Mouse (Mus musculus) mature B cell (primary cell): ENCODE measurements around the gene Zic1.

Source experiments
- in situ Hi-C: fragments of 300-500 bp; cut with MboI; formaldehyde crosslinking; loops from 2 replicates; pipeline ENCODE4 v1.14.3; 2019

Zic1 gene

GRCm38 (mm10) chr9:91366999-91367811 is 1.6 kb upstream of the Zic1 start:
- in situ Hi-C loops: no loop called here

GRCm38 (mm10) chr9:91366226-91366998 is 802 bp upstream of the Zic1 start:
- in situ Hi-C loops: no loop called here

DNA sequence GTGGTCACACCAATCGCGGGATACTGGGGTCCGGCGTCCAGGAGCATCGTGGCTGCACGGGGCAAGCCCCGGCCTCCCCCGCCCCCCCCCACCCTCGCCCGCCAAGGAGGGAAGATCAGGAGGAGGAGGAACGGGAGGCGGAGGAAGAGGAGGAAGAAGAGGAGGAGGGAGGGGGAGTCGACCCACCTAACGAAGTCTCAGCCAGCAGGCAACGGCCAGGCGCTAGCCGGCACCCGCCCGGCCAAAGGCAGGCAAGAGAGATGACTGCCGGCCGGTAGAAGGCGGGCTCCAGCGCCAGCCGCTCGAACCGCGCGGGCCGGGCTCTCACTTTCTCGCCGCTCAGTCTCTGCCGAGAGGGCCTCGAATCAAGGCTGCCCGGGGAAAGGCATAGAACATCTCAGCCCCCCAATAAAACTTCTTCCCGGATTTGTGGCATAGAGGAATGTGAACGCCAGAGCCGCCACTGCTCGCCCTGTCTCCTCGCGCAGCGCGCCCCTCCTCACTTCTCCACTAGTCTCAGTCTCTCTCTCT is 574 bp downstream of the Zic1 start:
- in situ Hi-C loops: no loop called here

GRCm38 (mm10) chr9:91364127-91364970 is 1.3 kb downstream of the Zic1 start:
- in situ Hi-C loops: no loop called here

DNA sequence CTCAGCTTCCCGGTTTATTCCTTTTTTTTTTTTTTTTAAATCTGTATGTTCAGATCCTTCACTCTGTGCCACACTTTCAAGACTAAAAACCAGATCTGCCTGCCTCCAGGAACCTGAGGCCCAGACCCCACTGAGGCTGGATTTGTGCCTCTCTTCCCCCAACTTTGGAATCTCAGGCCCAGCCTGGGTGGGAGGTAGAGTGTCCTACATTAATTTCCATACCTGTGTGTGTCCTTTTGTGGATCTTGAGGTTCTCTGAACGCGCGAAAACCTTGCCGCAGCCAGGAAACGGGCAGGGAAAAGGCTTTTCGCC is 1.8 kb downstream of the Zic1 start:
- in situ Hi-C loops: no loop called here

- in situ Hi-C loops: no loop called here
Observed at GRCm38 (mm10) chr9:91363011-91363730, 2.4 kb downstream of the Zic1 start.

- in situ Hi-C loops: no loop called here
Observed at GRCm38 (mm10) chr9:91361856-91362601, 3.6 kb downstream of the Zic1 start, which contains the start of gene Zic4. Gene Zic4 (plus strand): TSS chr9:91362413.

- in situ Hi-C loops: no loop called here
Observed at GRCm38 (mm10) chr9:91361033-91361855, 4.4 kb downstream of the Zic1 start.

GRCm38 (mm10) chr9:91360151-91361032 is 5.2 kb downstream of the Zic1 start:
- in situ Hi-C loops: no loop called here

DNA sequence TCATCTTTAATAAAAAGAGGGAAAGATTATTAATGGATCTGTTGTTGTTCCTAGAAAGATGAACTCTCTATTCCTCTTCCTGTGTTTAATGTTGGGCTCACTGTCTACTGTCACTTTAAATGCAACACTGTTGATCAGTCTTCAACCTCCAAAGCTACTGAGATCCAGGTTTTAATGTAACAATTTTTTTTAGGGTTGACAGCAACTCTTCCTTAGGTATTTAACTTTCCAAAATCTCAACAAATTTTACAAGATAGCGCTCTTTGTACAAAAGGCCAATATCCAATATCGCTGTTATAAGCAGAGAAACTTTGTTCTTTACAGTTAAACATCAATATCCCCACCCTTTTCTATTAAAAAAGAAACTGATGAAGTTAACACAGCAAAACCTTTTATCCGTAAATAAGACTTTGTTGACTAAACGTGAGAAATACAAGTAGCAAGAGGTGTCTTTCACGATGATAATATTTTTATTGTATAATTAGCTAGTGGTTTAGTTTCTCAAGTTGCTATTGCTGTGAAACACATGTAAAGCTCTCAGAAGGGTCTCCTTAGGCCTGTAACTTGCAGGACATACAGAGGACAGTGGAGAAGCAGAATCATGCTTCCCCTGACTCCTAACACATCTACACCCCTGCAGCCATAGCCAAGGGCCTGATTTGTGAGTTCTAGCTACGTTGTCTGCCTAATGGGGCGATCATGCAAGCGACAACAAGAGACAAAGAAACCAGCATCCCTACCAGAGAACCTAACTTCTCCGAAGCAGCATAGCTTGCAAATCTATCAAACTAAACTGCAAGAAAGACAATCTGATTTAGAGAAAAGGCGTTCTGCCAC is 6.5 kb downstream of the Zic1 start:
- in situ Hi-C loops: no loop called here

DNA sequence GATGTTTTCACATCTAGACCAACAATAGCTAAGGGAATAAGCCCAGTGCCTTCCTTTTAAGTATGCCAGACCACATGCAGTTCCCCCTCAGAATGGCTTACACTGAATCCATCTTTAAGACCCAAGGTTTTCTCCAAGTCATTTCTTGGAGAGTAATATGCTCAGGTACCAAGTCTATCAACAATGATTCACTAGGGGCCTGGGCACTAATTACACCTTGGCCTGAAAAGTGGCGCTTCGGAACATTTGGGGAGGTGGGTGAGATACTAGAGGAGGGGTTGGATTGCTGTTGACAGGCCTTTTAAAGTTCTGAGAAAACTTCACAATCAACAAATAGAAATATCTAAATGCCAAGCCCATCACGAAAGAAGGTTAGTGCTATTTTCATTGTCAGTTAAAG is 8.3 kb downstream of the Zic1 start:
- in situ Hi-C loops: no loop called here

GRCm38 (mm10) chr9:91356353-91356740 is 9.3 kb downstream of the Zic1 start:
- in situ Hi-C loops: no loop called here

GRCm38 (mm10) chr9:91355629-91356352 is 9.8 kb downstream of the Zic1 start:
- in situ Hi-C loops: no loop called here

DNA sequence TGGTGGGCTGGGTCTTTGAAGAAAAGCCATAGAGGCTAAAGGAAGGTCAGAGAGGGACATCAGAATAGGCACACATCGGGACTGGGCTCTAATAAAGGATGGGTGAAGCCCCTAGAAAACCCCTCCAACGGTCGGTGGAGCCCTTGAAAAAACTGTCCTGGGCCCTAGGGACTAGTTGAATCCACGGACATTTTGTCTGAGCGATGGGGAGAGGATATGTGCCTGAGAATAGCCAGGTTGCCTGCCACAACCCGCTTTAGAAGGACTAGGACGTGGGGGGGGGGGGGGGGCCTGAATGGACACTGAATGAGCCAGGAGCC is 10.4 kb downstream of the Zic1 start:
- in situ Hi-C loops: no loop called here

DNA sequence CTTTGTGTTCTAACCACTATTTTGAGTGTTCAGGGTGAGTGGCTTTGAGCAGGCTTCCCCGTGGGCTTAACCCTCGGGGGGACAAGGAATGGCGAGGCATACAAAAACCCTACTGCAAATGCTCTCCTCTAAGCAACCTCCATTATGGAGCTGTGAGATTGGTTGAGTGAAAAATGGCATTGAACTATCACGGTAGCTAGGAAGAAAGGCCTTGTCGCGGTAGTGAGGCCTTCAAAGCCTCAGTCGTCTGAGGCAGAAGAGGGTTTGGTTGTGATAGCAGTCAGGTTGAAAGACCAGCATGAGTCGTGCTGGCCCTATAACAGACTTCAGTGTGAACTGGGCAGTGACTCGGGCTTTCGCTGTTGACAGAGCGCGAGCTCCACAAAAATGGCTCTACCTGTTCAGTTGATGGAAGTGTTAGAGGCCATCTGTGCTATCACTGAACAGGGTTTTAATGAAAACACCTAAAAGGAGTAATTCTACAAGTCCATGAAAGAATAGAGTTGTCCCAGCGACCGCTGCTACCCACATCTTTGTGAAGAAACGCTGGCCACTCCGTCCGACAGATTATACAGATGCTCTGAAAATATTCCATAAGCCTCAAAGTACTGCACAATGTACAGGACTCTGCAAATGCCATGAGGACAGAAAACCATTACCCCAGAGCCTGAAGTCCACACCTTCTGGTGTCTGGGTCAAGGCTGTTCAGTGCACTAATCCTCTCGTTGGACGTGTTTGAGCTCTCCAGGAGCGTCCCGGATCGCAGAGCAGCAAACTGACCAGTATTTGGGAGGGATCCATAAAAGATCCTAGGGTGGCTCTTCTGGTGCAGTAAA is 11.0 kb downstream of the Zic1 start:
- in situ Hi-C loops: no loop called here
